Mouse (Mus musculus) ovary, postnatal 36 days (tissue): ENCODE data around the gene Sct.

Experiments used
- DNase-seq: peaks from one replicate; pipeline ENCODE4 v3.0.0; 2022; ENCODE audit warnings: low spot score, mixed read lengths

The Sct gene

GRCm38 (mm10) chr7:141229702-141230101, 49.2 kb downstream of the Sct start:
- DNase-seq, result no peak
